In genomic region chr9:7903262-7903661, GRCm38 (mm10) we compare ENCODE assay signal across 24 mouse cellular contexts. TPM values are rescaled to one million over a fixed set of nuclear protein-coding genes. Genes with fewer than 3 reads are reported as not detected.
DNase-seq lines count a peak whose midpoint lies in the region; ATAC-seq and TF ChIP-seq lines count a peak whose summit lies in the region.
"Had no signal": no experiment of that assay in that cellular context is flagged by ENCODE, and none has a peak within 500 bp of the region (broad histone marks: within the 10 kb centered on the region; RNA-seq: fewer than 3 reads in every experiment).

No protein-coding gene starts in this region.

- peak overlapping the region; percentile 32 for H3K27ac ChIP-seq in kidney, embryonic 15.5 days
- H3K27ac ChIP-seq in kidney, embryonic 16.5 days (ENCODE audit: low read length), result no peak overlapping the region
- no peak overlapping the region for H3K27ac ChIP-seq in midbrain, embryonic 11.5 days (ENCODE audit: low read depth, low read length)
- H3K27ac ChIP-seq in midbrain, embryonic 15.5 days, result no peak overlapping the region
- H3K27ac ChIP-seq in limb, embryonic 13.5 days, result no peak overlapping the region
- H3K27ac ChIP-seq in olfactory bulb, adult 2 months (ENCODE audit: insufficient read depth, low read depth, low read length), result peak overlapping the region; percentile 33; the same call in 1 of the 2 replicates
- H3K27ac ChIP-seq: forebrain, embryonic 12.5 days; heart, embryonic 15.5 days; kidney, postnatal 0 days; midbrain, embryonic 12.5 days; neural tube, embryonic 13.5 days had no signal

- no peak overlapping the region for H3K4me2 ChIP-seq in kidney, embryonic 15.5 days
- no peak overlapping the region for H3K4me2 ChIP-seq in kidney, embryonic 16.5 days (replicated peaks; ENCODE audit: low read depth, low read length)
- no peak overlapping the region for H3K4me2 ChIP-seq in midbrain, embryonic 11.5 days
- H3K4me2 ChIP-seq in midbrain, embryonic 15.5 days, result no peak overlapping the region
- no peak overlapping the region for H3K4me2 ChIP-seq in limb, embryonic 13.5 days (replicated peaks)
- H3K4me2 ChIP-seq: forebrain, embryonic 12.5 days; heart, embryonic 15.5 days; midbrain, embryonic 12.5 days; neural tube, embryonic 13.5 days had no signal

- WGBS in kidney, embryonic 15.5 days, result 54% methylated on average over 2 of the region's 2 CpGs
- 67% methylated on average over 2 of the region's 2 CpGs for WGBS in kidney, embryonic 16.5 days
- 84% methylated on average over 2 of the region's 2 CpGs for WGBS in midbrain, embryonic 11.5 days
- 88% methylated on average over 2 of the region's 2 CpGs for WGBS in midbrain, embryonic 15.5 days
- WGBS in limb, embryonic 13.5 days, result 54% methylated on average over 2 of the region's 2 CpGs
- WGBS in olfactory bulb, adult 2 months, result 95% methylated on average over 2 of the region's 2 CpGs

- no peak for TF ChIP-seq POLR2A in olfactory bulb, adult 2 months (IDR thresholded peaks at IDR 0.05; ENCODE audit: insufficient read depth, low read depth, low read length)

- H3K27me3 ChIP-seq in kidney, embryonic 15.5 days, result no peaks in the 10 kb centered on the region
- H3K27me3 ChIP-seq in kidney, embryonic 16.5 days (ENCODE audit: insufficient read depth, low read length), result no peaks in the 10 kb centered on the region
- H3K27me3 ChIP-seq in midbrain, embryonic 11.5 days (ENCODE audit: control insufficient read depth, insufficient read depth, low read length), result no peaks in the 10 kb centered on the region
- H3K27me3 ChIP-seq in midbrain, embryonic 15.5 days (replicated peaks), result no peaks in the 10 kb centered on the region
- H3K27me3 ChIP-seq in limb, embryonic 13.5 days, result no peaks in the 10 kb centered on the region
- H3K27me3 ChIP-seq: forebrain, embryonic 12.5 days; heart, embryonic 15.5 days; midbrain, embryonic 12.5 days; neural tube, embryonic 13.5 days had no signal

- no peaks in the 10 kb centered on the region for H3K9me3 ChIP-seq in kidney, embryonic 15.5 days (replicated peaks)
- 0 out of 2 replicates have a peak, but pooled peaks cover 2% of the 10 kb centered on the region for H3K9me3 ChIP-seq in kidney, embryonic 16.5 days (ENCODE audit: low read length)
- H3K9me3 ChIP-seq in midbrain, embryonic 11.5 days (ENCODE audit: control insufficient read depth, low read length), result no peaks in the 10 kb centered on the region
- H3K9me3 ChIP-seq in midbrain, embryonic 15.5 days, result no peaks in the 10 kb centered on the region
- H3K9me3 ChIP-seq in limb, embryonic 13.5 days, result no peaks in the 10 kb centered on the region
- H3K9me3 ChIP-seq: forebrain, embryonic 12.5 days; heart, embryonic 15.5 days; midbrain, embryonic 12.5 days; neural tube, embryonic 13.5 days had no signal

- no peaks in the 10 kb centered on the region for H3K36me3 ChIP-seq in kidney, embryonic 15.5 days
- H3K36me3 ChIP-seq in kidney, embryonic 16.5 days (ENCODE audit: insufficient read depth, low read length), result no peaks in the 10 kb centered on the region
- H3K36me3 ChIP-seq in midbrain, embryonic 11.5 days (ENCODE audit: control insufficient read depth, insufficient read depth, low read length), result no peaks in the 10 kb centered on the region
- H3K36me3 ChIP-seq in midbrain, embryonic 15.5 days (replicated peaks), result no peaks in the 10 kb centered on the region
- H3K36me3 ChIP-seq in limb, embryonic 13.5 days, result no peaks in the 10 kb centered on the region
- H3K36me3 ChIP-seq: forebrain, embryonic 12.5 days; heart, embryonic 15.5 days; midbrain, embryonic 12.5 days; neural tube, embryonic 13.5 days had no signal

- H3K4me1 ChIP-seq in kidney, embryonic 15.5 days, result peaks cover 15% of the 10 kb centered on the region
- H3K4me1 ChIP-seq in kidney, embryonic 16.5 days (ENCODE audit: insufficient read depth, low read length), result peaks cover 10% of the 10 kb centered on the region
- no peaks in the 10 kb centered on the region for H3K4me1 ChIP-seq in midbrain, embryonic 11.5 days (ENCODE audit: control insufficient read depth, insufficient read depth, low read length)
- no peaks in the 10 kb centered on the region for H3K4me1 ChIP-seq in midbrain, embryonic 15.5 days
- H3K4me1 ChIP-seq in limb, embryonic 13.5 days, result peaks cover 20% of the 10 kb centered on the region
- H3K4me1 ChIP-seq in olfactory bulb, adult 2 months (ENCODE audit: control insufficient read depth, insufficient read depth, low read length), result no peaks in the 10 kb centered on the region
- H3K4me1 ChIP-seq: forebrain, embryonic 12.5 days; midbrain, embryonic 12.5 days; neural tube, embryonic 13.5 days had no signal

- DNase-seq in midbrain, embryonic 11.5 days (ENCODE audit: low spot score, missing footprints), result no peak
- DNase-seq in cerebellum, adult 11-12 months, result no peak
- DNase-seq: adrenal gland, postnatal 36 days; B cell, adult 2 months; cerebellum, adult 18-20 months; cerebellum, postnatal 36 days; gastrocnemius, postnatal 25 days; layer of hippocampus, postnatal 36 days; lung, postnatal 4 days; right cerebral cortex, postnatal 14 days; spleen, adult 18-20 months; thymus, adult 2 months had no signal

- no peak overlapping the region for H3K4me3 ChIP-seq in kidney, embryonic 15.5 days (replicated peaks)
- no peak overlapping the region for H3K4me3 ChIP-seq in kidney, embryonic 16.5 days (ENCODE audit: low read length)
- H3K4me3 ChIP-seq in midbrain, embryonic 11.5 days (ENCODE audit: low read depth, low read length), result no peak overlapping the region
- H3K4me3 ChIP-seq in midbrain, embryonic 15.5 days, result no peak overlapping the region
- H3K4me3 ChIP-seq in limb, embryonic 13.5 days, result no peak overlapping the region
- no peak overlapping the region for H3K4me3 ChIP-seq in olfactory bulb, adult 2 months (ENCODE audit: insufficient read depth, low read depth, low read length)
- H3K4me3 ChIP-seq: forebrain, embryonic 12.5 days; heart, embryonic 15.5 days; midbrain, embryonic 12.5 days; neural tube, embryonic 13.5 days had no signal

- TF ChIP-seq CTCF in olfactory bulb, adult 2 months (IDR thresholded peaks at IDR 0.05; ENCODE audit: insufficient read depth, low read depth, low read length), result no peak

- ATAC-seq in kidney, embryonic 15.5 days (replicated peaks; ENCODE audit: low FRiP score), result no peak; the same call in 1 of the 2 replicates
- no peak for ATAC-seq in kidney, embryonic 16.5 days (ENCODE audit: low FRiP score, low TSS enrichment)
- 0 out of 2 replicates have a peak, but pooled peaks have one; percentile 38 for ATAC-seq in midbrain, embryonic 11.5 days (ENCODE audit: low FRiP score)
- ATAC-seq in midbrain, embryonic 15.5 days (replicated peaks), result no peak
- ATAC-seq in limb, embryonic 13.5 days (ENCODE audit: low FRiP score, low read depth), result 0 out of 2 replicates have a peak, but pooled peaks have one; percentile 13
- ATAC-seq: hindbrain, embryonic 16.5 days; intestine, embryonic 16.5 days had no signal

- H3K9ac ChIP-seq in kidney, embryonic 15.5 days, result no peak overlapping the region
- no peak overlapping the region for H3K9ac ChIP-seq in kidney, embryonic 16.5 days (replicated peaks; ENCODE audit: low read length)
- no peak overlapping the region for H3K9ac ChIP-seq in midbrain, embryonic 11.5 days (ENCODE audit: low read length)
- H3K9ac ChIP-seq in midbrain, embryonic 15.5 days, result no peak overlapping the region
- no peak overlapping the region for H3K9ac ChIP-seq in limb, embryonic 13.5 days
- H3K9ac ChIP-seq: forebrain, embryonic 12.5 days; heart, embryonic 15.5 days; midbrain, embryonic 12.5 days; neural tube, embryonic 13.5 days had no signal

RNA-seq across cellular contexts. Expression of gene Birc3, which starts 30.3 kb away (rescaled TPM):
- 6.6 and 7.9 TPM in 2 replicates for polyA plus RNA-seq in kidney, embryonic 15.5 days (2015; fragmentation: Nextera tagmentation; extraction: Ambion mirVana)
- 7.3 and 7.4 TPM in 2 replicates for polyA plus RNA-seq in kidney, embryonic 16.5 days (2015; fragmentation: Nextera tagmentation; extraction: Ambion mirVana)
- 3.9 and 4.2 TPM in 2 replicates for polyA plus RNA-seq in midbrain, embryonic 11.5 days (2014; fragmentation: Nextera tagmentation; extraction: Ambion mirVana)
- 2.3 and 2.7 TPM in 2 replicates for polyA plus RNA-seq in midbrain, embryonic 15.5 days (2015; fragmentation: Nextera tagmentation; extraction: Ambion mirVana)
- polyA plus RNA-seq in limb, embryonic 13.5 days (2015; fragmentation: Nextera tagmentation; extraction: Ambion mirVana), result 10.6 and 11.4 TPM in 2 replicates
- not detected in 2 replicates for polyA plus RNA-seq in olfactory bulb, adult 2 months (2012; ENCODE audit: insufficient read depth, insufficient read length, low replicate concordance, missing spikeins)

Comparison
In these comparisons a context has a peak if more than half of its experiments do, and no peak if none do; other contexts are left out.
1. ATAC-seq: peak in midbrain, embryonic 11.5 days (single experiment) and limb, embryonic 13.5 days (single experiment); none in kidney, embryonic 15.5 days (single experiment), kidney, embryonic 16.5 days (single experiment) and midbrain, embryonic 15.5 days (single experiment).
2. H3K27ac ChIP-seq: peak in kidney, embryonic 15.5 days (single experiment) and olfactory bulb, adult 2 months (single experiment); none in kidney, embryonic 16.5 days (single experiment), midbrain, embryonic 11.5 days (single experiment), midbrain, embryonic 15.5 days (single experiment) and limb, embryonic 13.5 days (single experiment).